Mouse (Mus musculus): Measurements from ENCODE around the gene Timeless.
A peak's percentile ranks its signal among the peaks of the same experiment; 100 is the strongest.
"Not testable (repeated sequence)": the region's sequence is repeated elsewhere in the genome, so short reads cannot be mapped to it uniquely, and the experiment has no call there.

Timeless gene

DNA sequence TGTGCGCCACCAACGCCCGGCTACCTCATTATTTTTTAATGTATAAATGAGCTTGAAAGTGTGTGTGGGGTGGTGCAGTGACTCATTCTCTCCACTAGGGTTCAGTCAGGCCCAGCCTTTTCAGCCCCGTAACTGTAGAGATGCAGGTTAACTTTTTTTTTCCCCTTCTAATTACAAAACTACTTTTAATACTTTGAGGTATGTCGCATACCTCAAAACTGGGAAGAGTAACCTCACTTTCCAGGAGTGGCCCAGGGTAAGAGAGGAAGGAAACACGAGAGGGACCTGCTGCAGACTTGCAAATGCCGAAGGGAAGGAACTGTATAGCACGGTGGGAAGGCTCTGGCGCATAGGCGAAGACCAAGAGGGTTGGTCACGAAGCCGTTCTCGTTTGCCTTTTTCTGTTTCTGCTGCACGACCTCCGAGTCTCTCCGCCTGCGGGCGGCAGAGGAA lies 19.0 kb upstream of the Timeless start:
- peak; percentile 49 to 65 for DNase-seq (ENCODE audit: low spot score in 2 of 2)

DNA sequence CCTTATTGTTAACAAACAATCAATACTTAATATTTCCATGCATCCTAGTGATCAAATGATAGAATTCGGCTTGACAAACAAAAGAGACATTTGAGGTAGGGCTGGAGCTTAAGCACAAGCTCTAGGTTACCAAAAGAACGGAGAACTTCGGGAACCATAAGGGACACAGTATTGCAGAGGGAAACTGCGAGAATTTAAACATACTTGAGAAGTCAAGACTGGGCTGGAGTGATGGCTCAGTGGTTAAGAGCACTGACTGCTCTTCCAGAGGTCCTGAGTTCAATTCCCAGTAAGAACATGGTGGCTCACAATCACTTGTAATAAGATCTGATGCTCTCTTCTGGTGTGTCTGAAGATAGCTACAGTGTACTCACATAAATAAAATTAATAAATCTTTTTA lies 17.8 kb upstream of the Timeless start:
- DNase-seq (ENCODE audit: low spot score in 2 of 2) = not testable (repeated sequence)

GRCm38 (mm10) chr10:128214981-128215380 lies 16.9 kb upstream of the Timeless start:
- no peak for DNase-seq (ENCODE audit: low spot score in 2 of 2)

DNA sequence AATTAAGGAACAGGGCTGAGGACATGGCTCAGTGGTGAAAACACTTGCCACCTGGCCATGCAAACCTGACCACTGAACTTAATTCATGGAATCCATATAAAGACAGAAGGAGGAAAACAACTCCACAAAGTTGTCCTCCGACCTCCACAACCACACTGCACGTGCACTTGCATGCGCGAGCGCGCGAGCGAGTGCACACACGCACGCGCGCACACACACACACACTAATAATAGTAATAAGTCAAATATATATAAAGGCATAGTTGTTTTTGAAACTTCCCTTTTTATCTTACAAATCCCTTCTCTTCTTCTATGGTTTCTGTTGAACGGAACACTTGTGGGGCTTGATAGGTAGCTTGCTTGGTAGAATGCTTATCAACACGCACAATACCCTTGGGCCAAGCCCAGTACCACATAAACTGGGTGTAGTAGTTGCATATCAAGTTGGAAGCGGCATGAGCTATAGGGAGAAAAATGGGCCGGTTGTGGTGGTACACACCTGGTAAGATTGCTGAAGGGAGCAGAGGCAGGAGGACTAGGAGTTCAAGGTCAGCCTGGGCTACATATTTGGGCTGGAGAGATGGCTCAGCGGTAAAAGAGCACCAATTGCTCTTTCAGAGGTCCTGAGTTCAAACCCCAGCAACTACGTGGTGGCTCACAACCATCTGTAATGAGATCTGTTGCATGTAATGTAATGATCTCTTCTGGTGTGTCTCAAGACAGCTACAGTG lies 13.3 kb upstream of the Timeless start:
- no peak for DNase-seq (ENCODE audit: low spot score in 2 of 2)

- DNase-seq (ENCODE audit: low spot score in 2 of 2) = no peak
Observed at GRCm38 (mm10) chr10:128221533-128222286, 10.2 kb upstream of the Timeless start.

- DNase-seq (ENCODE audit: low spot score in 2 of 2) = no peak
Observed at GRCm38 (mm10) chr10:128225064-128225463, 6.8 kb upstream of the Timeless start.

- DNase-seq (ENCODE audit: low spot score in 2 of 2) = no peak
Observed at GRCm38 (mm10) chr10:128225538-128225937, 6.3 kb upstream of the Timeless start, which contains the start of gene Mip. Mip (plus strand) TSS chr10:128225838.

DNA sequence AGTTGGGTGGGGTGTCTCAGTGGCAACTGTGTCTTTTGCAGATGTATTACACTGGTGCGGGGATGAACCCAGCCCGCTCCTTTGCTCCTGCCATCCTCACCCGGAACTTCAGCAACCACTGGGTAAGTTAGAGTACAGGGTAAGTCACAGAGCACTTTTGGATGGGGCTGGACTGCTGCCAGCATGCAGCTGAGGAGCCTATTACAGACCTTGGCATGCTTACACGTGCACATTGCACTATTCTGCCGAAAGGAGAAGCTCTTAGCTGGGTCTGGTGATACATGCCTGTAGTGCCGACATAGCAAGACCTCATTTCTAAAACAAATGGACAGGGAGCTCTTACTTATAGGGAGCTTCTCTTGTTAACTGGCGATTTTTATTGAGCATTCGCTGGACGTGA lies 4.3 kb upstream of the Timeless start:
- DNase-seq (ENCODE audit: low spot score in 2 of 2) = no peak

DNA sequence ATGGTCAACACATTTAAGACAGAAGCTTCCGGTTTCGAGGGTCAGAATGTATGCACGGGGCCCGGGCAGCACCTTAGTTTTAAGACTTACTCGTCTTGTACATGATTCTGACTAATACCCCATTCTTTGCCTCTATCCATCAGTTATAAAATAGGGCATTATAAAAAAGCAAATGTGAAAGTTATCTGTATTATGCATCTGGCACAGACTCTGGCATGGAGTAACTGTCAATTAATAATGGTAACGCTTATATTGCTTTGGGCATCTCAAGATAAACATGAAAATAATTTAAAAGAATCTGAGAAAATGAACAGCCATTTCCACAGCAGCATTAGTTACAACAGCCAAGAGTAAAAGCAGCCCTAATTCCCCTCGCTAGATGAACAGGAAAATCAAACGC lies 3.9 kb upstream of the Timeless start:
- no peak for DNase-seq (ENCODE audit: low spot score in 2 of 2)

GRCm38 (mm10) chr10:128230582-128230981 lies 1.3 kb upstream of the Timeless start:
- DNase-seq (ENCODE audit: low spot score in 2 of 2) = no peak

DNA sequence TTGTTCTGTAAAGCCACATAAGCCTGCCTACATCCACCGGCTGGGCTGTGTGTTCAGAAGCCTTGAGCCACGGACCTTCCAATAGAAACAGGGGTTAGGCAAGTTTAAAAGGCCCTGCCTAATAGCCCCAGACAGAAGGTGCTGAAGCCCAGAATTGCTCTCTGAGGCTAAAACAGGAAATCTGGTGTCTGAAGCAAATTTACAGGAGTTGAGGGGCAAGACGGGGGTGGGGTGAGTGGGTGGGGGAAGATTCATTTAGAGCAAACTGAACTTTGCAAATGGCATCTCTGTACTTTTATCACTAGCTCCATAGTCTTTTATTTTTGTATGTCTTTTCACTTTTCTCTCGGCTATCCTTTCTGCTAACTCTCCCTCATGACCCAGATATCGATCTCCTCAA lies 719 bp upstream of the Timeless start:
- DNase-seq (ENCODE audit: low spot score in 2 of 2) = no peak

- DNase-seq (ENCODE audit: low spot score in 2 of 2) = peak; percentile 28 to 77
Observed at GRCm38 (mm10) chr10:128232420-128232985, 638 bp downstream of the Timeless start.

GRCm38 (mm10) chr10:128236321-128236720 lies 4.5 kb downstream of the Timeless start:
- DNase-seq (ENCODE audit: low spot score in 2 of 2) = no peak

DNA sequence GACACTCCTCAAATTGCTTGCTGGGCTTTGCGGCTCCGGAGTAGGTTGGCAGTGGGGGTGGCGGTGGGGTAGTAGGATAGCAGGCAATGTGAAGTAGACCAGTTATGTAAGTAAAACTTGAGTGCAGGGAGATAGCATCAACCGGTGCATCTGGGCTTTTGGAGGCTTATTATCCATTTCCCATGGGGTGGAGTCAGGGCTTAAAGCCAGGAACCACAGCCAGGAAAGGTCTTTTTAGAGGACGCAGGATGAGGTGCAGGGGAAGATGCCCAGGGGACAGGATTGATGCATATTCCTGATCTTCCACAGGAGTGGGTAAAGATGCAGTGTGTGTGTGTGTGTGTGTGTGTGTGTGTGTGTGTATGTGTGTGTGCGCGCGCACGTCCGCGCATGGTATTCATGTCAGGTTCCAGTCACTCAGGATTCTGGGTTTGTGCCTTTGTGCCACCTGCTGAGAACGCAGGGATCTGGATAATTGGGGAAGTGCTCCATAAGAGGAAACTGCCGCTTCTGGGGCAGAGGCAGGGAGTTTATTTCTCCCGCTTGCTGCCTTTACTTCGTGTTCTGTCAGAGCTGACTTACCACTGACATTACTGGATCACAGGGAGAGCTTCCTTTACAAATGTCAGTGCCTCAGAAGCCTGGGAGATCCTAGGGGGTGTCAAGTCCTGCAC lies 6.1 kb downstream of the Timeless start:
- DNase-seq (ENCODE audit: low spot score in 2 of 2) = peak; percentile 14 to 22

DNA sequence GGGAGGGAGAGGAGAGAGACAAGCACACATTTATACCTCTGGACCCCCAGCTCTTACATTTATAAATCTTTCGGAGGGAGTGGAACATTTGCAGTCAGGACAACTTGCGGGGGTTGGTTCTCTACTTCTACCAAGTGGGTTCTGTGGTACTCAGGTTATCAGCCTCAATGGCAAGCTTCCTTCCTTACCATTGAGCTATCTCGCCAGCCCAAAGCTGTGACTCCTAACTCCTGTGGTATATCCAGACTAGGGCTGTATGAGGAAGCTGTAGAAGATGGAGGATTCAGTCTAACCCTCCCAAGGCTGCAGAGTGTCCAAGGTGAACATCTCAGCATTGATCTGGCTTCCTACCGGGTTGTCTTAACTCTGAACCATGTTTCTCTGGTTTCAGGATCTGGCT lies 7.3 kb downstream of the Timeless start:
- no peak for DNase-seq (ENCODE audit: low spot score in 2 of 2)

GRCm38 (mm10) chr10:128240131-128240530 lies 8.3 kb downstream of the Timeless start:
- no peak for DNase-seq (ENCODE audit: low spot score in 2 of 2)

DNA sequence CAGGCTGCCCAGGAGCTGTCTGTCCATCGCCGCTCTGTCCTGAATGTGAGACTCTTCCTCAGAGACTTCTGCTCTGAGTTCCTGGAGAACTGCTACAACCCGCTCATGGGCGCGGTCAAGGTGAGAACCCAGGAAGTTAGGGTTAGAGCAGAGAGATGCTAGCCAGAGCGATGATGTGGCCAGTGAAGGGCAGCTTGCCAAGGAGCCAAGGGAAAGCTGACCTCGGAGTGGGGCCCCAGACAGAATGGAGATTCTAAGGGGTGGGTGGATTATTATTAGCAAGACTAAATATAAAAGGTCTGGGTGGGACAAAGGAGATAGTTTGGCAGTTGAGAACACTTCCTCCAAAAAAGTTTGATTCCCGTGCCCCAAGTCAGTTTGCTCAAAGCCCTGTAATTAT lies 11.4 kb downstream of the Timeless start:
- no peak for DNase-seq (ENCODE audit: low spot score in 2 of 2)

DNA sequence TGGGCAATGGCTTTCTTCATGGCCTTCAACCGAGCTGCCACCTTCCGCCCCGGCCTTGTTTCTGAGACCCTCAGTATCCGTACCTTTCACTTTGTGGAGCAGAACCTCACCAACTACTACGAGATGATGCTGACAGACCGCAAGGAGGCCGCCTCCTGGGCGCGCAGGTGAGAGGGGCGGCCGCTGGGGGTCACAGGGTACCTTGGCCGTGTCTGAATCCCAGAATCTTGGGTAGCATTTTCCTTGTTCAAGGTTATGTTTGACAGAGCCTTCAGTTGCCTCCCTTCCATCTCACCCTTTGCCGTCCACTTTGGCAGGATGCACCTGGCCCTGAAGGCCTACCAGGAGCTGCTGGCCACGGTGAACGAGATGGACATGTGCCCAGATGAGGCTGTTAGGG lies 12.3 kb downstream of the Timeless start:
- DNase-seq (ENCODE audit: low spot score in 2 of 2) = no peak

DNA sequence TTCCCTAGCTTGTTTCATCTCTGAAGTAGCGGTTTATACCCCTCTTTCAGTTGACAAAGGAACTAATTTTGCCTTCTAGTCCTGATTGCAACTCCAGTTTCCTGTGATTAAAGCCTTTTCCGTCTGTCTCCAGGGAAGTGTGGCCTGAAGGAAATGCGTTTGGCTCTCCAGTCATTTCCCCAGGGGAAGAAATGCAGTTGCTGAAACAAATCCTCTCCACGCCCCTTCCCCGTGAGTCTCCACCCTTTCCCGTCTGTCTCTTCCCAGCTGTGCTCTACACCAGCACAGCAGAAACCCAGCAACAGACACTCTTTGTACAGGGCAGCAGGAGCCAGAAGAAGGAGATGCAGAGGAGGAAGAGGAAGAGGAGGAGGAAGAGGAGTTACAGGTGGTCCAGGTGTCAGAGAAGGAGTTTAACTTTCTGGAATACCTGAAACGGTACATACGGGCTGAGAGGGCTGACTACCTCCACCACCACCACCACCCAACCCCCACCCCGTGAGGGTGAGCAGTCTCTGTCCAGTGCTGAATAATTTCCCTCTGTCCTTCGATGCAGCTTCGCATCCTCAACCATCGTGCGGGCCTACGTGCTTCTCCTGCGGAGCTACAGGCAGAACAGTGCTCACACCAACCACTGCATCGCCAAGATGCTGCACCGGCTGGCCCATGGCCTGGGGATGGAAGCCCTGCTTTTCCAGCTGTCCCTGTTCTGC lies 15.3 kb downstream of the Timeless start:
- DNase-seq (ENCODE audit: low spot score in 2 of 2) = no peak

- DNase-seq (ENCODE audit: low spot score in 2 of 2) = no peak
Observed at GRCm38 (mm10) chr10:128250565-128250964, 18.7 kb downstream of the Timeless start.

DNA sequence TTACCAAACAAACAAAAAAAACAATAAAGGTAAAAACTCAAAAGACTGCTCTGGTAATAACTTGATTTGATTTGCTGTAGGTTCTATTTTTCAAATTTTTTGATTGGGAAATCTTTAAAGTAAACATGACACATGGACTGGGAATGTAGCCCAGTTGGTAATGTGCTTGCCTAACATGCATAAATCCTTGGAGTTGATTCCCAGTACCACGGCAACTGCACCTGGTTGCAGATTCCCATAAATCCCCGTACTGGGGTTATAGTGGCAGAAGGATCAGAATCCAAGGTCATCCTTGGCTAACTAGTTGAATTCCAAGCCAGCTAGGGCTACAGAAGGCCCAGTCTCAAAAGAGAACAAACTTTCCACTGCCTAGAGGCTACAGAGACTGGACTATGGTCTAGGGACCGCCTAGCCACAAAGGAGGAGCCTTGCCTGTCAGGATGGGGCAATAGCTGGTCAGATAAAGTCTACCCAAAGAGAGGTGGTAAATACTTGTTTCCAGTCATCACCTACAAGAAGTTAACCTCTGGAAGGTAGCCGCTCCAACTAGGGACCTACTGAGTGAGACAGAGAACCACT lies 21.9 kb downstream of the Timeless start, which contains the start of gene Apon:
Gene Apon, plus strand, starts transcription at position 420 of the 579 bp plus-strand sequence.
- no peak for DNase-seq (ENCODE audit: low spot score in 2 of 2)
